Mouse (Mus musculus) megakaryocyte-erythroid progenitor cell, adult 5-6 weeks (primary cell): ENCODE results near the gene Timm29. TPM values are rescaled to one million over a fixed set of nuclear protein-coding genes. Genes with fewer than 3 reads are reported as not detected.

Source experiments
- ATAC-seq: replicated peaks from 2 replicates; pipeline ENCODE4 v1.8.0; 2016; ENCODE audit warnings: mild to moderate bottlenecking, inconsistent platforms; ENCODE audit not compliant: severe bottlenecking, poor library complexity, low FRiP score, low TSS enrichment
- total RNA-seq, 2 experiments: library from RNA; stranded (forward) in 1 of 2; stranded (reverse) in 1 of 2; fragments of 200-1000, 215-1000 nt in 1 of 2; fragments of >200 nt in 1 of 2; fragmentation: Nextera tagmentation in 1 of 2; gene quantifications; 2 replicates each; pipeline ENCODE4 v1.2.3; 2014 to 2017

Timm29 gene
- total RNA-seq (2014; fragmentation: Nextera tagmentation) (27.2 and 30.2 TPM in 2 replicates), total RNA-seq (2017) (37.6 and 51.4 TPM in 2 replicates)

GRCm38 (mm10) chr9:21592703-21593121 is at the start of gene Timm29, which contains the start of gene Yipf2:
Gene Timm29, plus strand, starts transcription at chr9:21592722.
Gene Yipf2, minus strand, starts transcription at chr9:21592828.
- ATAC-seq, result peak; percentile 71

GRCm38 (mm10) chr9:21545351-21545915 is 47.1 kb upstream of the Timm29 start:
- ATAC-seq, result peak; percentile 45

- peak; percentile 93 for ATAC-seq
Observed at GRCm38 (mm10) chr9:21545916-21546788, 46.4 kb upstream of the Timm29 start.

- ATAC-seq, result no peak
Observed at GRCm38 (mm10) chr9:21546789-21547074, 45.8 kb upstream of the Timm29 start, which contains the start of gene Carm1. Gene Carm1, plus strand, starts transcription at chr9:21546894.

GRCm38 (mm10) chr9:21547075-21547941 is 45.2 kb upstream of the Timm29 start:
- ATAC-seq, result no peak

- no peak for ATAC-seq
Observed at GRCm38 (mm10) chr9:21551049-21551448, 41.5 kb upstream of the Timm29 start.

- ATAC-seq, result no peak
Observed at GRCm38 (mm10) chr9:21553607-21554273, 38.8 kb upstream of the Timm29 start.

GRCm38 (mm10) chr9:21555198-21555742 is 37.3 kb upstream of the Timm29 start:
- ATAC-seq, result no peak

- ATAC-seq, result no peak
Observed at GRCm38 (mm10) chr9:21556996-21557395, 35.5 kb upstream of the Timm29 start.

- no peak for ATAC-seq
Observed at GRCm38 (mm10) chr9:21557556-21557955, 35.0 kb upstream of the Timm29 start.

- ATAC-seq, result peak; percentile 97
Observed at GRCm38 (mm10) chr9:21558366-21558765, 34.2 kb upstream of the Timm29 start.

- ATAC-seq, result no peak
Observed at GRCm38 (mm10) chr9:21559151-21559550, 33.4 kb upstream of the Timm29 start.

- no peak for ATAC-seq
Observed at GRCm38 (mm10) chr9:21564420-21564819, 28.1 kb upstream of the Timm29 start.

GRCm38 (mm10) chr9:21565004-21565586 is 27.4 kb upstream of the Timm29 start:
- ATAC-seq, result no peak

- no peak for ATAC-seq
Observed at GRCm38 (mm10) chr9:21566538-21566937, 26.0 kb upstream of the Timm29 start.

- ATAC-seq, result 0 out of 2 replicates have a peak, but pooled peaks have one; percentile 9
Observed at GRCm38 (mm10) chr9:21567051-21567450, 25.5 kb upstream of the Timm29 start.

- ATAC-seq, result no peak
Observed at GRCm38 (mm10) chr9:21568657-21569255, 23.8 kb upstream of the Timm29 start.

- no peak for ATAC-seq
Observed at GRCm38 (mm10) chr9:21574012-21574801, 18.3 kb upstream of the Timm29 start.
